Mouse (Mus musculus): ENCODE results near the gene Zwilch. TPM values are rescaled to one million over a fixed set of nuclear protein-coding genes. Genes with fewer than 3 reads are reported as not detected.

Gene Zwilch
- total RNA-seq (2014; rRNA removed): 4.0 and 13.6 TPM in 2 replicates
- polyA plus RNA-seq (2015; fragmentation: Nextera tagmentation; extraction: Ambion mirVana): 3.4 and 3.5 TPM in 2 replicates

GRCm38 (mm10) chr9:64172816-64173665 is at the start of gene Zwilch, which contains the start of gene Rpl4:
Gene Zwilch (minus strand): TSS chr9:64173104.
Gene Rpl4 (plus strand): TSS chr9:64173375.
- peak within 1 kb of the TSS; percentile 82 for H3K9ac ChIP-seq (replicated peaks; ENCODE audit: low read length)
- peak within 1 kb of the TSS; percentile 83 for H3K4me3 ChIP-seq (ENCODE audit: low read length)
- H3K27me3 ChIP-seq (ENCODE audit: insufficient read depth, low read length): no peaks in the 10 kb centered on the region
- TF ChIP-seq CTCF (IDR thresholded peaks at IDR 0.05; ENCODE audit: low read depth): peak; percentile 54
- H3K9me3 ChIP-seq (ENCODE audit: low read length): no peaks in the 10 kb centered on the region
- peaks cover 7% of the 10 kb centered on the region; the same call in 1 of the 2 replicates for H3K4me1 ChIP-seq (ENCODE audit: insufficient read depth, low read length)
- peak within 1 kb of the TSS; percentile 85 for H3K27ac ChIP-seq
- WGBS: under 1% methylated on average over 42 of the region's 42 CpGs
- peak; percentile 91 for DNase-seq (ENCODE audit: low spot score)
- H3K4me2 ChIP-seq (ENCODE audit: low read depth, low read length): peak within 1 kb of the TSS; percentile 77
- H3K36me3 ChIP-seq (ENCODE audit: insufficient read depth, low read length): peaks cover 24% of the 10 kb centered on the region
- peak; percentile 92 for ATAC-seq

DNA sequence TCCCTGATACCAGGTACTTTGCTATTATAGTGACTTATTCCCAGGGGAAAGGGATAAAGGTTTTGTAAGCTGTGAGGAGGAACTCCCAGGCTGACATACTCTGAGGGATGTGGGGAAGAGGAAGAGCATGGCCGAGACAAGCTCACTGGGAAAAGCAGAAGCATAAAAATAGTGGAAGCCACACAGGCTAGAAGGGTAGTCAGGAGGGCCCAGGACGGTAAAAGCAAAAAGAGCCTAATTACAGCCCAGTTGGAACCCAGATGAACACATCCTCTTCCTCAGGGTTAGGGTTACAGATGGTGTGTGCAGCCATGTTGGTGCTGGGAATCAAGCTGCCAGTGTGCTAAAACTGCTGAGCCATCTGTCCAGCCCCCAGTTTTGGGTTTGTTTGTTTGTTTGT is 49.2 kb upstream of the Zwilch start:
- Histone ChIP-seq H3K36me3 (ENCODE audit: insufficient read depth, low read length) (no peaks in the 10 kb centered on the region), H3K27ac (no peak overlapping the region), H3K9me3 (ENCODE audit: low read length) (no peaks in the 10 kb centered on the region), H3K4me1 (ENCODE audit: insufficient read depth, low read length) (no peaks in the 10 kb centered on the region), H3K27me3 (ENCODE audit: insufficient read depth, low read length) (no peaks in the 10 kb centered on the region), H3K4me3 (ENCODE audit: low read length) (no peak overlapping the region), H3K9ac (replicated peaks; ENCODE audit: low read length) (no peak overlapping the region), H3K4me2 (ENCODE audit: low read depth, low read length) (no peak overlapping the region)
- DNase-seq (ENCODE audit: low spot score) (no peak), ATAC-seq (no peak)
- WGBS: 68% methylated on average over 2 of the region's 2 CpGs
- no peak for TF ChIP-seq CTCF (IDR thresholded peaks at IDR 0.05; ENCODE audit: low read depth)

DNA sequence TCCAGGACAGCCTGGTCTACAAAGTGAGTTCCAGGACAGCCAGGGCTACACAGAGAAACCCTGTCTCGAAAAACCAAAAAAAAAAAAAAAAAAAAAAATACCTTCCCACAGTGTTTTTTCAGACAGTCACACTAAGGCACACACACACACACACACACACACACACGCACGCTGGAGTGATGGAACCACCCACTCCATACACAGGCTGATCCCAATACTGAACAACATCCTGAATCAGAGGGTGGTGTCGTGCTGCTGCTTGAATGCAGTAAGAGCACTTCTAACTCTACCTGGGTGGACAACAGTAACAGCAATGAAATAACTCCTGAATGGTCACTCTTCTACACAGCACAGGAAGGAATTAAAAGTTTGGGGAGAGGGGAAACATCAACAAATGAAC is 48.6 kb upstream of the Zwilch start:
- H3K9ac ChIP-seq (replicated peaks; ENCODE audit: low read length): no peak overlapping the region
- ATAC-seq (no peak), DNase-seq (ENCODE audit: low spot score) (no peak)
- H3K4me2 ChIP-seq (ENCODE audit: low read depth, low read length): no peak overlapping the region
- no peak overlapping the region for H3K27ac ChIP-seq
- no peak overlapping the region for H3K4me3 ChIP-seq (ENCODE audit: low read length)
- no peaks in the 10 kb centered on the region for H3K27me3 ChIP-seq (ENCODE audit: insufficient read depth, low read length)
- no peaks in the 10 kb centered on the region for H3K4me1 ChIP-seq (ENCODE audit: insufficient read depth, low read length)
- TF ChIP-seq CTCF (IDR thresholded peaks at IDR 0.05; ENCODE audit: low read depth): no peak
- H3K9me3 ChIP-seq (ENCODE audit: low read length): no peaks in the 10 kb centered on the region
- 81% methylated on average over 4 of the region's 4 CpGs for WGBS
- H3K36me3 ChIP-seq (ENCODE audit: insufficient read depth, low read length): no peaks in the 10 kb centered on the region

DNA sequence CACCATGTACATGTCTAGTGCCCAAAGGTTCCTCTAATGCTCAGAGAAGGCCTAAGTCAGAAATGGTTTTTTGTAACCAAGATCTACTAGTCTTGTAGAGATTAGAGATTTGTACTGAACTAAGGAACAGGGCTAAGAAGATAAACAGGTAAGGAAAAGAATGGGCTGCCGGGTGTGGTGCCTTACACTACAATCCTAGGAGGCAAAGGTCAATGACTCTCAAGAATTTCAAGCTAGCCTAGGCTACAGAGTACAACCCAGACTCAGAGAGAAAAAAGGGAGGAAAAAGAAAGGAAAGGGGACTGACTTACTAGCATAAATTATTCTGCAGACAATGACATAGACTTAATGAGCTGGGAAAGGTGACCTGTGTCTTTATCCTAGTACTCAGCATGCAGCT is 47.7 kb upstream of the Zwilch start:
- no peaks in the 10 kb centered on the region for H3K36me3 ChIP-seq (ENCODE audit: insufficient read depth, low read length)
- H3K27ac ChIP-seq: no peak overlapping the region
- WGBS: 50% methylated on average over 1 of the region's 1 CpGs
- TF ChIP-seq CTCF (IDR thresholded peaks at IDR 0.05; ENCODE audit: low read depth): no peak
- ATAC-seq: no peak
- no peak overlapping the region for H3K4me3 ChIP-seq (ENCODE audit: low read length)
- no peak overlapping the region for H3K9ac ChIP-seq (replicated peaks; ENCODE audit: low read length)
- no peaks in the 10 kb centered on the region for H3K27me3 ChIP-seq (ENCODE audit: insufficient read depth, low read length)
- DNase-seq (ENCODE audit: low spot score): no peak
- H3K4me2 ChIP-seq (ENCODE audit: low read depth, low read length): no peak overlapping the region
- H3K4me1 ChIP-seq (ENCODE audit: insufficient read depth, low read length): no peaks in the 10 kb centered on the region
- H3K9me3 ChIP-seq (ENCODE audit: low read length): no peaks in the 10 kb centered on the region

DNA sequence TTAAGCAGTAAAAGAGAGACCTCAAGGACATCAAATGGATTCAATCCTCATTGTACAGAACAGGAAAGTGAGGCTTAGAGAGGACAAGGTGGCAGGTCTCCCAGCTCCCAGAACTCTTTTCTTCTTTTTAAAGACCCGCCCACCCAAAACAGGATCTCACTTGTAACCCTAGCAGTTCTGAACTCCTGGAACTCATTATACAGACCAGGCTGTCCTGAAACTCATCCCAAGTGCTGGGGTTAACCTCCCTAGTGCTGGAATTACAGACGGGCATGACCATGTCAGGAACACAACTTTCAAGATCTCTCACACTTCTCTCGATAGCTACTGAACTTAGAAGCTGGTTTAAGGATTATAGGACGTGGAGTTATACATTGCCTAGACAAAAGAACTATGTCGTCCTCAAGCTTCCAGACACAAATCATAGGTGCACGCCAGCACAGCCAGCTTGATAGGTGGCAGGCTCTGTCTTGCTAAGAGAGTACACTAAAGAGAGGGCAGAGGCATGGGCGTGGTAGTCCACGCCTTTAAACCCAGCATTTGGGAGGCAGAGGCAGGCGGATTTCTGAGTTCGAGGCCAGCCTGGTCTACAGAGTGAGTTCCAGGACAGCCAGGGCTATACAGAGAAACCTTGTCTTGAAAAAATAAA is 47.0 kb upstream of the Zwilch start:
- Histone ChIP-seq H3K9ac (replicated peaks; ENCODE audit: low read length) (no peak overlapping the region), H3K27me3 (ENCODE audit: insufficient read depth, low read length) (no peaks in the 10 kb centered on the region), H3K9me3 (ENCODE audit: low read length) (no peaks in the 10 kb centered on the region), H3K4me3 (ENCODE audit: low read length) (no peak overlapping the region), H3K4me1 (ENCODE audit: insufficient read depth, low read length) (no peaks in the 10 kb centered on the region), H3K27ac (no peak overlapping the region), H3K4me2 (ENCODE audit: low read depth, low read length) (no peak overlapping the region), H3K36me3 (ENCODE audit: insufficient read depth, low read length) (no peaks in the 10 kb centered on the region)
- WGBS: 88% methylated on average over 10 of the region's 10 CpGs
- no peak for ATAC-seq
- DNase-seq (ENCODE audit: low spot score): no peak
- TF ChIP-seq CTCF (IDR thresholded peaks at IDR 0.05; ENCODE audit: low read depth): no peak

DNA sequence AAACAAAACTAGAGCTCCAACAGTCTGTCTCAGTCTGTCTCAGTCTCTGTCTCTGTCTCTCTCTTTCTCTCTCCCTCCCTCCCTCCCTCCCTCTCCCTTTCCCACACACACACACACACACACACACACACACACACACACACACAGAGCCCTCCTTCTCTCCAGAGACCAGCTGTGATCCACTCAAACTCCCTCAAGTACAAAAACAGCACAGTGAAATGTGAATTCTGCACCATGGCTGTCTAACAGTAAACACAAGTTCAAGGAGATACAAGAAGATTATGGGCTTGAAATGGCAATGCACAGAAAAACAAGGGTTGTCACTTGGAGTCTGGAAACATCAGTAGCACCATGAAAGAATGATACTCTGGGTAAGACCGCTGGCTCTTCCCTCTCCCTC is 46.4 kb upstream of the Zwilch start:
- no peaks in the 10 kb centered on the region for H3K36me3 ChIP-seq (ENCODE audit: insufficient read depth, low read length)
- no peak overlapping the region for H3K4me2 ChIP-seq (ENCODE audit: low read depth, low read length)
- no peaks in the 10 kb centered on the region for H3K9me3 ChIP-seq (ENCODE audit: low read length)
- 53% methylated on average over 1 of the region's 1 CpGs for WGBS
- H3K4me3 ChIP-seq (ENCODE audit: low read length): no peak overlapping the region
- H3K27me3 ChIP-seq (ENCODE audit: insufficient read depth, low read length): no peaks in the 10 kb centered on the region
- H3K27ac ChIP-seq: no peak overlapping the region
- ATAC-seq (no peak), DNase-seq (ENCODE audit: low spot score) (no peak)
- H3K9ac ChIP-seq (replicated peaks; ENCODE audit: low read length): no peak overlapping the region
- no peak for TF ChIP-seq CTCF (IDR thresholded peaks at IDR 0.05; ENCODE audit: low read depth)
- no peaks in the 10 kb centered on the region for H3K4me1 ChIP-seq (ENCODE audit: insufficient read depth, low read length)
